Mouse (Mus musculus) lung, postnatal 0 days (tissue): ENCODE measurements around the gene Alox12. TPM values are rescaled to one million over a fixed set of nuclear protein-coding genes. Genes with fewer than 3 reads are reported as not detected.

Experiments
- ATAC-seq: fragments of 200-750 bp; cut with Nextera tagmentation; 2 replicates; pipeline ENCODE4 v1.8.0; 2017; ENCODE audit warnings: moderate library complexity
- DNase-seq: peaks from one replicate; pipeline ENCODE4 v3.0.0-alpha.2; 2016; ENCODE audit warnings: low spot score
- H3K27ac ChIP-seq: fragments of 300-500 bp; sonication (generic); 2 replicates; pipeline ENCODE4 v1.5.1; 2014; ENCODE audit warnings: antibody characterized with exemption, mild to moderate bottlenecking, low read length, mixed read lengths
- H3K27me3 ChIP-seq: fragments of 300-500 bp; sonication (generic); replicated peaks from 2 replicates; pipeline ENCODE4 v1.6.1; 2014; ENCODE audit warnings: low read length, mixed read lengths; ENCODE audit not compliant: insufficient read depth
- H3K36me3 ChIP-seq: fragments of 300-500 bp; sonication (generic); 2 replicates; pipeline ENCODE4 v1.6.1; 2014; ENCODE audit warnings: low read length, mixed read lengths; ENCODE audit not compliant: insufficient read depth
- H3K4me1 ChIP-seq: fragments of 300-500 bp; sonication (generic); 2 replicates; pipeline ENCODE4 v1.6.1; 2014; ENCODE audit warnings: antibody characterized with exemption, low read depth, low read length, mixed read lengths; ENCODE audit not compliant: insufficient read depth
- H3K4me2 ChIP-seq: fragments of 300-500 bp; sonication (generic); replicated peaks from 2 replicates; pipeline ENCODE4 v1.6.1; 2014; ENCODE audit warnings: low read depth, mild to moderate bottlenecking, low read length, moderate library complexity, mixed read lengths
- H3K4me3 ChIP-seq: fragments of 300-500 bp; sonication (generic); 2 replicates; pipeline ENCODE4 v1.5.1; 2014; ENCODE audit warnings: low read depth, low read length
- H3K9ac ChIP-seq: fragments of 300-500 bp; sonication (generic); replicated peaks from 2 replicates; pipeline ENCODE4 v1.6.1; 2014; ENCODE audit warnings: low read depth, mild to moderate bottlenecking
- H3K9me3 ChIP-seq: fragments of 300-500 bp; sonication (generic); 2 replicates; pipeline ENCODE4 v1.6.1; 2016; ENCODE audit warnings: low read length, mixed read lengths
- CTCF ChIP-seq: IDR thresholded peaks from 2 replicates; pipeline ENCODE4 v1.5.1; 2016; ENCODE audit warnings: antibody characterized with exemption, mild to moderate bottlenecking
- EP300 ChIP-seq: IDR thresholded peaks from 2 replicates; pipeline ENCODE4 v1.6.1; 2016; ENCODE audit warnings: antibody characterized with exemption, mild to moderate bottlenecking, control low read depth
- WGBS: fragments of 180-500 bp; shearing (Covaris S2); extraction: QIAGEN DNeasy Blood & Tissue Kit; methylation state at CpG from one replicate; pipeline ENCODE4 v1.1.7; 2014; 5-methylcytosine and 5-hydroxymethylcytosine counted together
- polyA plus RNA-seq: library from polyadenylated mRNA; unstranded; fragments of >200 nt; fragmentation: Nextera tagmentation; extraction: Ambion mirVana; gene quantifications from 2 replicates; pipeline ENCODE4 v1.2.1, GENCODE M21; 2015

Gene Alox12
- polyA plus RNA-seq, 1 experiment from 2014 or later = 5.8 TPM

DNA sequence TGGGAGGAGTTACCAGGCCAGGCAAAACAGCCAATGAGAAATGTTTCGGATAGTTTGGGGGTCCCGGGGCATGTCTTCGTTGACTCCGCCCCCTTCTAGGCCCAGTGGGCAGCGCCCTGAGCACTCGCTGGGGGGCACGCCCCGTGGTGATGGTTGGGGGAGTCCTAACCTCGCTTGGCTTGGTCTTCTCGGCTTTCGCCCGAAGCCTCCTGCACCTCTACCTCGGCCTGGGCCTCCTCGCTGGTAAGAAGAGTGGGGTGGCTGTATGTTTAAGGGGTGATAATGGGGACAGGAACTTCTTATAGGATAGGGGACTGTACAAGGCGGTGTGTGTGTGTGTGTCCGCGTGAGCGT lies 40.3 kb downstream of the Alox12 start:
- Histone ChIP-seq H3K27me3 (peaks cover 32% of the 10 kb centered on the region), H3K4me1 (peaks cover 13% of the 10 kb centered on the region; the same call in 1 of the 2 replicates), H3K4me2 (peak overlapping the region; percentile 48; the same call in 1 of the 2 replicates), H3K27ac (no peak overlapping the region), H3K9ac (no peak overlapping the region), H3K9me3 (no peaks in the 10 kb centered on the region), H3K4me3 (no peak overlapping the region), H3K36me3 (no peaks in the 10 kb centered on the region)
- WGBS = 12% methylated on average over 17 of the region's 18 CpGs
- TF ChIP-seq EP300 (no peak), CTCF (no peak)
- ATAC-seq = no peak
- DNase-seq = no peak

DNA sequence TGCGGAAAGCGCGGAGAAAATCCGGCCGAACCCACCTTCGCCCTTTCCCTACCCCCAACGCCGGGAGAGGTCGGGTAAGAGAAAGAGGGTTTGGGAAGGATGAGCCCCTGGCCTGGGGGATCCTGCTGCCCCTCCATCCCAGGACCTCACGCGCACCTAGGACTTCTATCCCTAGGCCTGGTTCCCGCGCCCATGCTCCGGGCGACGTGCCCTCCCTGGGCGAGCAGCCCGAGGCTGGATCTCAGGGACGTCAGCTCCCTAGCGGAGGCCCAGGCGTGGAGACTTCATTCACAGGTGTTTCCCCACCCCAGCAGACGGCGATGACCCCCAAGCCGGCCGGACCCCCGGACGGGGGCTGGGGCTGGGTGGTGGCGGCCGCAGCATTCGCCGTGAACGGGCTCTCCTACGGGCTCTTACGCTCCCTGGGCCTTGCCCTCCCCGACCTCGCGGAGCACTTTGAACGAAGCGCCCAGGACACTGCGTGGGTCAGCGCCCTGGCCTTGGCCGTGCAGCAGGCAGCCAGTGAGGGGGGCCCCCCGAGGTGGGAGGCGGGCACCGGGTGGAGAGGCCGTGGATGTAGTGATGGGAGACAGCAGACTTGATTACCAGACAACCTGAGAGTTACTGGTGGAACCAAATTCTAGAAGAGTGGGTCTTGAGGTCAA lies 40.8 kb downstream of the Alox12 start:
- TF ChIP-seq EP300 = no peak
- TF ChIP-seq CTCF = no peak
- WGBS = 2% methylated on average over 42 of the region's 46 CpGs
- Histone ChIP-seq H3K9ac (no peak overlapping the region), H3K27ac (no peak overlapping the region), H3K4me1 (peaks cover 13% of the 10 kb centered on the region; the same call in 1 of the 2 replicates), H3K9me3 (no peaks in the 10 kb centered on the region), H3K27me3 (peaks cover 32% of the 10 kb centered on the region), H3K4me2 (peak overlapping the region; percentile 48), H3K4me3 (peak overlapping the region; percentile 28; the same call in 1 of the 2 replicates), H3K36me3 (no peaks in the 10 kb centered on the region)
- DNase-seq (no peak), ATAC-seq (peak; percentile 18; the same call in 1 of the 2 replicates)

DNA sequence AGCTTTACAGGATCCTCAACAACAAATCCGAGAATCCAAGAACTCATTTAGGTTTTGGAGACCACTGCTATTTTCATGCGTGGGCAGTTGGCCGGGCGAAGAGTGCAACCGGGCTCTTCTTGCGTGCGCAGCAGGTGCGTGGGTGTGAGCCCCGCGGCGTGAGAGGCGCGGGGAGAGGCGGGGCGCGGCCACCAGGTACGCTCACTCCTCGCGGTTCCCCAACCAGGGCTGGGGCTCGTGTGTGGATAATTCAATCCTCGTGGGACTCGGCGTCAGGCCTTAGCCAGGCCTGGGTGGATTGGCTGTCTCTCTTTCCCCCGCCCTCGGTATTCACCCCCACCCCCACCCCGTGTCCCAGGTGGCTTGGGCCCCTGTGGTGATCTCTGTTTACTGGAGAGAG lies 41.4 kb downstream of the Alox12 start:
- DNase-seq (no peak), ATAC-seq (no peak)
- 11% methylated on average over 26 of the region's 26 CpGs for WGBS
- Histone ChIP-seq H3K36me3 (no peaks in the 10 kb centered on the region), H3K4me3 (peak overlapping the region; percentile 28; the same call in 1 of the 2 replicates), H3K27ac (no peak overlapping the region), H3K4me1 (peaks cover 13% of the 10 kb centered on the region; the same call in 1 of the 2 replicates), H3K9me3 (no peaks in the 10 kb centered on the region), H3K9ac (no peak overlapping the region), H3K27me3 (peaks cover 32% of the 10 kb centered on the region), H3K4me2 (peak overlapping the region; percentile 48)
- TF ChIP-seq CTCF (no peak), EP300 (no peak)

DNA sequence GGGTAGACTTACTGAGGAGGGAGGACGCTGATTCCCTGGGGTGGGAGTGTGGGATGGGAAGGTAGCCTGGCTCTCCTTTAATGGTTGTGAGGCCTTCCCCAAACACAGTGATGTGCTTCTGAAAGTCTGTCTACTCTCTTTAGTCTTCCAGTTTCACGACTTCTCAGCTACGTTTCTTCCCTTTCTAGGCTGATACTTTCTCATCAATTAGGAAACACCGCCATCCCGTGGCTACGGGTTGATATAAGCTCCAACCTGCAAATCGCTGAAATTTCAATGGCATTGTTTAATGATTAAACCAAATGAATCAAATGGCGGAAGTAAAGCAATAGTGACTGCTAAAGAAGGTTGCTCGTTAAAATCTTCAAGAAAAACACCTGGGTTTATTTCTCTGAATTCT lies 42.3 kb downstream of the Alox12 start:
- peak; percentile 89 for DNase-seq
- Histone ChIP-seq H3K4me2 (no peak overlapping the region), H3K9ac (no peak overlapping the region), H3K27me3 (peaks cover 32% of the 10 kb centered on the region), H3K9me3 (no peaks in the 10 kb centered on the region), H3K36me3 (no peaks in the 10 kb centered on the region), H3K4me1 (peaks cover 13% of the 10 kb centered on the region; the same call in 1 of the 2 replicates), H3K4me3 (no peak overlapping the region), H3K27ac (no peak overlapping the region)
- TF ChIP-seq EP300 (0 out of 2 replicates have a peak, but pooled peaks have one; percentile 31), CTCF (peak; percentile 80)
- WGBS = 7% methylated on average over 9 of the region's 9 CpGs
- ATAC-seq = peak; percentile 43

DNA sequence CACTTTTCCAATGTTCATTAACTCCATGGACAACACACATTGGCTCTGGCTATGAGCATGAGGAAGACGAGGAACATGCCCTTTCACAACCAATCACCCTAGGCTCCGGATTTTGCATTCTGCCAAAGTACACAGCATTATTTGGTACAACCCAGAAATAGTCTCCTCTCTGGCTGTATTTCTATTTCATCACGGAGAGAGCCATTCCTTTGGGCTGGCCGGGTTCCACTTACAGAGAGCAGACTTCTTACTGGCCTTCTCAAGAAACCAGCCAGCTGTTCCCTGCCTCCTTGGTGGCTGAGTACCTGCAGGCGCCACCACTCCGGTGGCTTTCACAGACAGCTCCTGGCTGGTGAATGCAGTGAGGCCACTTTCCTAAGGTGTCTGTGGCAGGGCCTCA lies 42.7 kb downstream of the Alox12 start, which contains the start of gene Slc16a11:
Gene Slc16a11 (plus strand): TSS at position 330 of the 400 bp plus-strand sequence.
- WGBS = 34% methylated on average over 6 of the region's 6 CpGs
- Histone ChIP-seq H3K4me3 (no peak within 1 kb of the TSS), H3K27me3 (peaks cover 32% of the 10 kb centered on the region)

DNA sequence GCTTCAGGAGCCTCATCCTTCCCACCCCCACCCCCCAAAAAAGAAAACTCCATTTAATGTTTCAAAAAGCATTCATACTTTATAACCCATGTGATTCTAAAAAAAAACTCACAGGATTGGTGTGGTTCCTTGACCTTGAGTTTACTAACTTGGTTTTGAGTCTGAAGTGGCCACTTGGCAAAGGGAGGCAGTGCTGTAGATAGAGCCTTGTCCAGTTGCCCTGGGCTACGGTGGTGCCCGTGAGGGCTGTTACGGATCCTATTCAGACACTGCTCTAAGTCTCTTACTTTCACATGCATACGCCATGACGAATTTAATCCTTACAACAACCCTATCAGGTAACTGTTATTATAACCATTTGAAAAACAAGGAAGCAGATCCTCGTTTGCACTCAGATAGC lies 43.2 kb downstream of the Alox12 start:
- peak; percentile 64 for DNase-seq
- H3K27ac ChIP-seq = no peak overlapping the region
- H3K4me1 ChIP-seq = peaks cover 13% of the 10 kb centered on the region; the same call in 1 of the 2 replicates
- H3K4me2 ChIP-seq = no peak overlapping the region
- ATAC-seq = peak; percentile 43; the same call in 1 of the 2 replicates
- 70% methylated on average over 6 of the region's 6 CpGs for WGBS
- H3K9me3 ChIP-seq = no peaks in the 10 kb centered on the region
- peaks cover 32% of the 10 kb centered on the region for H3K27me3 ChIP-seq
- no peak overlapping the region for H3K4me3 ChIP-seq
- H3K9ac ChIP-seq = no peak overlapping the region
- TF ChIP-seq CTCF (no peak), EP300 (no peak)
- no peaks in the 10 kb centered on the region for H3K36me3 ChIP-seq

More for the DNA sequence above, 42.7 kb downstream of the Alox12 start, which contains the start of gene Slc16a11:
- DNase-seq (peak; percentile 58), ATAC-seq (peak; percentile 37)
- Histone ChIP-seq H3K4me2 (0 out of 2 replicates have a peak within 1 kb of the TSS, but pooled peaks have one; percentile 48), H3K9ac (no peak within 1 kb of the TSS), H3K9me3 (no peaks in the 10 kb centered on the region), H3K27ac (no peak within 1 kb of the TSS), H3K4me1 (peaks cover 13% of the 10 kb centered on the region; the same call in 1 of the 2 replicates), H3K36me3 (no peaks in the 10 kb centered on the region)
- no peak for TF ChIP-seq EP300
- TF ChIP-seq CTCF = no peak
